Mouse (Mus musculus) stomach, postnatal 0 days (tissue): ENCODE data around the gene Olfr1377.

ENCODE experiments used
- CTCF ChIP-seq: IDR thresholded peaks from 2 replicates; pipeline ENCODE4 v1.5.1; 2016; ENCODE audit warnings: antibody characterized with exemption, low read depth, mild to moderate bottlenecking, moderate library complexity
- EP300 ChIP-seq: optimal IDR thresholded peaks from 2 replicates; pipeline ENCODE3; 2016; ENCODE audit warnings: antibody characterized with exemption

- TF ChIP-seq CTCF (no peak), EP300 (no peak)
Observed at GRCm38 (mm10) chr11:50943506-50943905, 38.3 kb upstream of the Olfr1377 start, which contains the start of gene 4933414I15Rik.
